Mouse (Mus musculus) retina, embryonic 14.5 days (tissue): Measurements from ENCODE around the gene Fbln7.

Experiments
- DNase-seq: peaks from one replicate; pipeline ENCODE4 v3.0.0-alpha.2; 2015; ENCODE audit warnings: low spot score

Fbln7 gene

DNA sequence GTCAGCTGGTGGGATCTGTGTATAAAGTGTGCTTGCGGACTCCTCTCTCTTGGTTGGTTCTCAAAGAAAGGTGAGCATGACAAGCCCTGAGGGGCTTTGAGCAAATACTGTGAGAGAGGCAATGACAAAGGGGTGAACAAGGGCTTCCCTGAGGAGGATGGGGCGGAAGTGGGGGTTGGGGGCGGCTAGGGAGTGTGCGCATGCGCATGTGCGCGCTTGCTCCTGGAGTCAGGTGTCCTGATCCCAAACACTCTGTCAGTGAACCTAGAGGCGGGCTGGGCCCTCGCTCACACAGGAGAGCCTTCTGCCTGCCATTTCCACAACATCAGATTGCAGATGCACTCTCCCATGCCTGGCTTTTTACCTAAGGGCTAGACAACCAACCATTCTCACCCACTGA, 9.5 kb downstream of the Fbln7 start:
- DNase-seq, result no peak

DNA sequence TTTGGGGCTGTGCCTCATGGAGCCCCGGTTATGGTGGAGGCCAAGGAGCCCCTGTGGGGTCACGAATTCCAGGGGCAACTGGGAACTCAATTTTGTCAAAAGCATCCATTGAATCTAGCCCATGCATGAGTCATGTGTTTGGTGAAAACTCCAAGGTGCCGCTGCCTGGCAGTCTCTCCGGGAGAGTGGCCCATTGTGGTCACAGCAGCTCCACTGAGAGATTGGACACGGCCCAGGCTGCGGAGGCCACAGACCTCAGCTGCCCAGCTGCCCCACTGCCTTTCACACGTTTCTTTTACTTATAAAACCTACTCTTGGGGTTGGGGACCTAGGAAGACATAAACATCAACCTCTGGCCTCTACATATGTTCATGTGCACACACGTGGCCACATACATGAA, 12.7 kb downstream of the Fbln7 start:
- DNase-seq, result no peak

- no peak for DNase-seq
These were observed 18.5 kb downstream of the Fbln7 start for GRCm38 (mm10) chr2:128881236-128881635.

- DNase-seq, result no peak
These were observed 22.5 kb downstream of the Fbln7 start for GRCm38 (mm10) chr2:128885225-128885811.

DNA sequence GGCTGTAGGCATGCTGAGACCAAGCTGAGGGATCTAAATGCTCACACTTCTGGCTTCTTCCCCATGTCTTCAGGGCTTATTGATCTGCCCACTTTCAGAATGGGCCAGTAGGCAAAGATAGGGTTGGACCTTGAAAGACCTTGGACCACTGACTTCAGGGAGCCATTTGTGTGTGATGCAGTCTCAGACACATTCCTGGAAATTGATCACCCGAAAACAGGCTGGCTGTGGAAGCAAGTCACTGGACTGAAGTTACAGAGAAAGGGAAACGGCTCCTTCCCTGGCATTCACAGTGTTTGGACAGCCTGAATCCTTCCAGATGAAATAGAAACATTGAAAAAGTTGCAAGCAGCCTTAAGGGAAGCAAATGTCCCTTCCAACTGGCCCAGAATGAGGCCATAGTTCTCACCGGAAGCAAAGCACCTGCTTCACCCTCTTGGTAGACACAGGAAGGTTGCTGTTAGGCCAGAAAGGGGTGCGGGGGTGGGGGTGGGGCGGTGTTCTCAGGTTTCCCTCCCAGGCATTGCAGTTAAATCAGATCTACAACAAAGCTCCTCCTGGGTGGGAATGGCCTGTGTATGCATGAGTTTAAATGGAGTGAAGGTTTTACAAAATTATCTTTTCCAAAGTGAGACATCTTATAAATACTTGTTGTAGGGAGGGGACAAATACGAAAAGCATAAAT, 25.2 kb downstream of the Fbln7 start:
- no peak for DNase-seq

DNA sequence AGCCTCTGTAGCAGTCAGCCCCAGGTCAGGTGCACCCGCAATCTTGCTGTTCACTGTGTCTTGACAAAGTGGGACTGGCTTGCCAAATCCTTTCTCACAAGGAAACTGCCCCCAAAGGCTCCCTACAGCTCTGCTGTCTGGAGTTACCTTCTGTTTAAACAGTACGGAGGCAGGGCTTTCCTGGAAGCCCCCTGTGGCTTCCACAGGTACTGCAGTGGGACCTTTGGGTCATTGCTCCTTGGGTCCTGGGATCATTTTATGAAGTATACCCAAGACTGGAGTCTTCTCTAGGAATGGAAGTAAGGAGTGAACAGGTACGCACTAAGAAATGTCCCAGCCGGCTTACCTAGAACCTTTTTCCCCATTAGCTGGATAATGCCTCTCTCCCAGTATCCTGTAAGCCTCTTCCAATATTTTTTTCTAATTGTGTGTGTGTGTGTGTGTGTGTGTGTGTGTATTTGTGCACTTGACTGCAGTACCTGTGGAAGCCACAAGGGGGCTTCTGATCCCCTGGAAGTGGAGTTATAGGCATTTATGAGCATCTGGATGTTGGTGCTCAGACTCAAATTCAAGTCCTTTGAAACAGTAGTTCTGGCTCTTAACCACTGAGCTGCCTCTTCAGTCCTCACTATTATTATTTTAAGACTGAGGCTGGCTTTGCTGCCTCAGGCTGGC, 28.0 kb downstream of the Fbln7 start:
- DNase-seq, result peak; percentile 36

GRCm38 (mm10) chr2:128892180-128892721, 29.5 kb downstream of the Fbln7 start:
- peak; percentile 29 for DNase-seq

- DNase-seq, result no peak
These were observed 40.1 kb downstream of the Fbln7 start for GRCm38 (mm10) chr2:128902843-128903242.

GRCm38 (mm10) chr2:128903661-128904060, 40.9 kb downstream of the Fbln7 start:
- no peak for DNase-seq

DNA sequence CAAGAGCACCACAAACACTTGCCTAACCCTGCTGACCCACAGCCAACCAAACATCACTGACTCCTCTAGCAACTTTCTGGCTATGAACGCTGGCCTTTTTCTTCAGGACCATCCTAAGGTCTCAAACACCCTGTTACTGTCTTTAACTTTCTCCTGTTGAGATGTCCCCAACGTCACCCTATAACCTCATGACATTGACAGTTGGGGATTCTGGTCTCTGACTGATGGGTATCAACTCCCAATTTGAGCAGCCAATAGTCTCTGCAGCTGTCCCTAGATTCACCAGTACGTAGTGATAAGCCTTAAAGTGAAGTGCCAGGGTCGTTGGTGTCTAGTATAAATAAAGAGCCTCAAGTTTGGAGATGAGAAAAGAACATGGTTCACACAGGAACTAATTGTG, 52.2 kb downstream of the Fbln7 start:
- DNase-seq, result no peak

DNA sequence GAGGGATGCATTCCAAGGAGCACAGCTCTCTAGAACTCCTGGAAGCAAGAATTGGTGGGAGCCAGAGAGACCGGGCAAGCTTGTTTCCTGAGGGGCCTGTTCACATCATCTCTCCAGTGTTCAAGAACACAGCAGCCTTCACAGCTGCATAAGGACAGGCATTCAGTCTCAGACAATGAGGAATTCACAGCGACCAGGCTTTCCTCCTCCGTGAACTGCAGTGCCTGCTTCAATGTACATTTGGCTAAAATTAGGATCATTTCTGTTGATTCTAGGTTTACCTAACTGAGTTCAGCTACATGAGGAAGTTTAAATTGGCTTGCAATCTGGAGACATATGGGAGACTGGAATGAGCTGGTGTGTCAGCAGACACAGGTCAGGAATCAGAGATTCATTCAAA, 53.7 kb downstream of the Fbln7 start:
- no peak for DNase-seq

GRCm38 (mm10) chr2:128924799-128925198, 62.0 kb downstream of the Fbln7 start:
- DNase-seq, result no peak

- DNase-seq, result no peak
These were observed 65.7 kb downstream of the Fbln7 start for GRCm38 (mm10) chr2:128928446-128928845.

DNA sequence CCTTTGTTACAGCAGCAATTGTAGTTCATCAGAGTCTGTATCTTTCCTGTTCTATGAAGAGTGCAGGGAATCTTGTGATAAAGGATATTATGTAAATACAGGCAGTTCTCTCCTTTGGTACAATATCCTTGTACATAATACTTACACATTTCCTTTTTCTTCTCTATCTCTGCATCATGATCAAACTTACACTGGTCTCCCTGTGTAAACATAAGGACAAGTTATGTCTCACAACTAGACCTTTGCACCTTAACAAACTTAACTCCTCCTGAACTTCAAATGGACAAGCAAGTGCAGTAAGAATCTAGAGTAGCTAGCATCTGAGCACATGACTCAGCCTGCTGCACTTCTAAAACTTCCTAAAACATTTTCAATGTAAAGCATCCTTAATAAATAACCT, 67.9 kb downstream of the Fbln7 start:
- DNase-seq, result no peak

- no peak for DNase-seq
These were observed 73.5 kb downstream of the Fbln7 start for GRCm38 (mm10) chr2:128936256-128936655.

GRCm38 (mm10) chr2:128943538-128944528, 81.1 kb downstream of the Fbln7 start, which contains the start of gene Zc3h8:
Gene Zc3h8, minus strand, starts transcription at chr2:128944077.
- DNase-seq, result peak; percentile 99
